Mouse (Mus musculus) brain, adult 2 months (tissue): ENCODE results near the gene Sgsm1.
A peak's percentile ranks its signal among the peaks of the same experiment; 100 is the strongest.

Experiments used
- DNase-seq: peaks from one replicate; pipeline ENCODE4 v3.0.0; 2011; ENCODE audit warnings: low read depth, low spot score

The Sgsm1 gene

DNA sequence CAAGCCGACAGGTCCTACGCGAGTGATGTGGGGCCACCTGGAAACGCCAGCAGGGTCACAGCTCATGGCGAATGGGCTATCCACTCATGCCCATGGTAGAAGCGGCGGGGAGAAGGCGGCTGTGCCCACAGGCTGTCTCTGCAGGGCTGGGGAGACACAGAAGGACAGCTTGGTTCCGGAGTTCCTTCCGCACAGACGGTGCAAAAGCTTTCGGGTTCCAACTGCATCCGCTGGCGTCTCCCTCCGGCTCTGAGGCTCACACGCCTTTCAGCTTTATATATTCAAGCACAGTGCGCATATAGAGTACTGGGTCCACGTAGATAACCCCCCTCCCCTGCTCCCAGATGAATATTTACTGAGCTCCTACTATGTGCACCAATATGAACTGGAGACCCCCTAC is 116.8 kb downstream of the Sgsm1 start:
- DNase-seq = peak; percentile 69
